Mouse (Mus musculus) frontal cortex, adult (tissue): ENCODE data around the gene Mettl3.
A peak's percentile ranks its signal among the peaks of the same experiment; 100 is the strongest.

Source experiments
- ATAC-seq: cut with Nextera tagmentation; 2 replicates; pipeline ENCODE4 v1.9.2; 2017; ENCODE audit warnings: mild to moderate bottlenecking, moderate library complexity, mixed read lengths; ENCODE audit not compliant: low TSS enrichment

The Mettl3 gene

DNA sequence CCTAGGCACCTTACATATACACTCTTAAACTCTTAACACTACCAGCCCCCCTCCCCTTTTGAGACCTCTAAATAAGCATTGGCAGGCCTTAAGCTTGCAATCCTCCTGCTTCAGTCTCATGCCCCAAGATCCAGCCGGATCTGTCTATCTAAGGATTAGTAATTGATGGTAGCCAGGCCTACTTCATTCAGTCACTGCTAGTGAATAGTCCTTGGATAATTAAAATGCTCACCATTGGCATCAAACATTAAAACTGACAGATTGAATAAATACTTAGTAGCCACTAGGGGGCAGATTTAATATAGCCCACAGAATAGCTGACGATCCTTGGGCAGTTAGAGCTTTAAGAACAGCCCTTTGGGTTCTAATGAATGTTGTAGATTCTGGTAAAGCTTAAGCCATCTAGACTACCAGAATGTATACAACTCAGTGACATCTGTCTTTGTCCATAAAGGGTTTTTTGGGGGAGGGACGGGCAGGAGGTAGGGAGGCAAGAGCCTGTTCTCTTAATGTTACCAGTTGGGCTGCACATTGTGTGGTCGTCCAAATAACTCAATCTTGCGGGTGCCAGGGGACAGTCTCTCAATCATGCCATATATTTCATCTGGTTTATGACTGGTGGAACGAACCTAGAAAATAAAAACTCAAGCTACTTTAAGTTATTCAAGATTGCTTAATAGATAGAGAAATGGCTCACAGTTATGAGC lies 9.2 kb downstream of the Mettl3 start:
- peak; percentile 71 for ATAC-seq

DNA sequence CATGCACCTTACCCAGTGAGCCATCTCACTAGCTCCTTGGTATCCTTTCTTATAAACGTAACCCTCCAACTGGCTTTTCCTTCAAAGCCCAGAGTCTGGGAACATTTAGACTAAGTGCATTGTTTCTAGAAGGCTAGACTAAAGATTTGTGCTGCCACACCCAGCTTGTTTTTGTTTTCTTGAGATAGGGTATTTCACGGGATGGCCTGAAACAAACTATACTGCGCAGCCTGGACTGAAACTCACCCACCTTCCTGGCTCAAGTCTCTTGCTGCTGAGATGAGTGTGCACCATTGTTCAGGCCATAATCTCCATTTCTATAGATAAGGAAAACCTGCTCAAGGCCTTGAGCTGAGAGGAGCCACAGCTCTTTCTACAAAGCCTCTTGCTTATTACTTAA lies 20.7 kb downstream of the Mettl3 start:
- ATAC-seq = no peak

DNA sequence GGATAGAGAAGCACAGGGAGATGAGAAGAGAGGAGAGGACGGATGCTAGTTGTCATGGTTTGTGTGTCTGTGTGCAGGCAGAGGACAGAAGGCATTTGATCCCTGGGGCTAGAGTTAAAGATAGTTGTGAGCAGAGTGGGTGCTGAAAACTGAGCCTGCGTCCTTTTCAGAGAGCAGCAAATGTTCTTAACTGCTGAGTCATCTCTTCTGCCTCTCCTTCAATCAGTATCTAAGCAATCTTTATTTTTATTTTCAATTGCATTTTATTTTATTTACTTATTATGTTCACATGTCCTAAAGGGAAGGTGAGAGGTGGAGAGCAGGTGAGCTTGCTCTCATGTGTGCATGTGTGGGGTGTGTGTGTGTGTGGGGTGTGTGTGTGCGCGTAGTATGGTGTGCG lies 21.3 kb downstream of the Mettl3 start:
- no peak for ATAC-seq

DNA sequence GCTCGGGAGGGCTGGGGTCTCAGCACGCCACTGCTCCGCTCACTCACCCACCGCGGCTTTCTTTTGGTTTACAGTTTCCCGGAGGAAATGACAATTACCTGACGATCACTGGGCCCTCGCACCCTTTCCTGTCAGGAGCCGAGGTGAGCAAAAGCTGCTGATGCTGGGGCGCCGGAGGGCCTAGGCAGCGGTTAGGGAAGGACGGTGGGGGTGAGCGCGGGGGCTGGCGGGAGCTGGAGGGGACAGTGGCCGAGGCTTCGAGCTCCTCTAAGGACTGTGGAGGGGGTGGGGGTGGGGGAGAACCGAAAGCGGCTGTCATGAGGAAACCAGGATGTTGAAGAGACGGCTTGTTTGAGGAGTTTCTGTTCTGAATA lies 25.2 kb downstream of the Mettl3 start:
- no peak; the same call in 1 of the 2 replicates for ATAC-seq

DNA sequence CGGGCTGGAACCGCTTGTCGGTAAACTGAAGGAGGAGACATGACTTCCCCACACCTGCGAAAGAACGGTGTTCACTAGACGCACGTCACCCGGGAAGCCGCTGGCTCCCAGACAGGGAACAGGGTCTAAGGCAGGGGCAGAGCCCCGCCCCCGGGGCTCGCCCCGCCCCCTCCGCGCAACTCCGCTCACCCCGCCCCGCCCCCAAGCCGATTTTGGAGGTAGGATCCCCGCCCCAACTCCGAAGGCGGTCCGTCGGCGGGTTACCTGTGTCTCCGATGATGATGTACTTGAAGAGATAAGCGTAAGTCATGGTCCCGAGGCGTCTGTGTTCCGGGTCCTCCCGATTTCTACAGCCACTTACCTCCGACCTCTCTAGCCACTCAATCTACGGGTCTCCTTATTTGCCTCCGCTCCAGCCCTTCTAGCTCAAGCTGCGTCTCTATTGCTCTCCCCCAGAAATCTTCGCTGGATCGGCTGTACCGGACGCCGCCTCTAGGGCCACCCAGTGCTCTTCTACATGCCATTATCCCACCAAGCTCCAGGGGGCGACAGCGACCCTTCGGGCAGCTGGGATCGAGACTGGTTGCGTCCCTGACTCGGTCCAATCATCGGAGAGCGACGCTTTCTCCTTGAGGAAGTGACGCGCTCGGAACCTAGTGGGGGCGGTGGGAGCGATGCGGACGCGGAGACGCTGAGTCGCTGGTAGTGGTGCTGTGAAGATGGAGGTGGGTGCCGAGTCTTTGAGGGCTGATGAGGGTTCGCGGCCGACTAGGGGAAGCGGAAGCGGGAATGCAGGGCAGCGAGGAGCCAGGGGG lies 25.8 kb downstream of the Mettl3 start, which contains the start of the genes Tox4 and Rab2b:
Gene Tox4, plus strand, starts transcription at position 215 of the 815 bp plus-strand sequence.
Gene Rab2b, minus strand, starts transcription at position 614 of the 815 bp plus-strand sequence.
- peak; percentile 98 for ATAC-seq

DNA sequence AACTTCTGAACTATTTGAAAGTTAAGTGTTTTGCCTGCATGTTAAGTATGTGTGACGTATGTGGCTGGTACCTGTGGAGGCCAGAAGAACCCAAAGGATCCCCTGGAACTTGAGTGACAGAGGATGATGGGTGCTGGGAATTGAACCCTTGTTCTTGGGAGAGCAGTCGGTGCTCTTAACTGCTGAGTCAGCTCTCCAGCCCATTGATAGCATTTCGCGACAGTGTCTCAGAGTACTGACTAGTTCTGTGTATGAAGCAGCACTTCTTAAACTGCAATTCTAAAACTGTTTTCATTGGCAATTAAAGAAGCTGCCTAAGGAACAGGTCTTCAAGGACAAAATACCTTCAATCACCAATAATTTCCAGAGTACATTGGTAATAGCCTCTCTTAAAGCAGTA lies 27.7 kb downstream of the Mettl3 start:
- no peak for ATAC-seq

DNA sequence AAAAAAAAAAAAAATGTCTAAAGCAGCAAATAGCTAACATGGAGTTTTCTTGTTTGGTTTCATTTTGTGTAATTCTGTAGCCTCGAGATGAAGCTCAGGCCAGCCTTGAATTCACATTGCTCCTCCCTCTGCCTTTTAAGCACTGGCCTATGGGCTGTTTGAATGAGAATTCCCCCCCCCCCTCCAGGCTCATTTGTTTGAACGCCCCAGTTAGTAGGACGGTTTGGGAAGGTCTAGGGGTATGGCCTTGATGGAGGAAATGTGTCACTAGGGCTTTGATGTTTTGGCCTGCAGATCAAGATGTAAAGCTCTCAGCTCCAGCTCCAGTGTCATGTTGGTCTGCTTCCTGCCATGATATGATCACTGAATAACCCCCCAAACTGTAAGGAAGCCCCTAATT lies 32.1 kb downstream of the Mettl3 start:
- ATAC-seq = no peak

DNA sequence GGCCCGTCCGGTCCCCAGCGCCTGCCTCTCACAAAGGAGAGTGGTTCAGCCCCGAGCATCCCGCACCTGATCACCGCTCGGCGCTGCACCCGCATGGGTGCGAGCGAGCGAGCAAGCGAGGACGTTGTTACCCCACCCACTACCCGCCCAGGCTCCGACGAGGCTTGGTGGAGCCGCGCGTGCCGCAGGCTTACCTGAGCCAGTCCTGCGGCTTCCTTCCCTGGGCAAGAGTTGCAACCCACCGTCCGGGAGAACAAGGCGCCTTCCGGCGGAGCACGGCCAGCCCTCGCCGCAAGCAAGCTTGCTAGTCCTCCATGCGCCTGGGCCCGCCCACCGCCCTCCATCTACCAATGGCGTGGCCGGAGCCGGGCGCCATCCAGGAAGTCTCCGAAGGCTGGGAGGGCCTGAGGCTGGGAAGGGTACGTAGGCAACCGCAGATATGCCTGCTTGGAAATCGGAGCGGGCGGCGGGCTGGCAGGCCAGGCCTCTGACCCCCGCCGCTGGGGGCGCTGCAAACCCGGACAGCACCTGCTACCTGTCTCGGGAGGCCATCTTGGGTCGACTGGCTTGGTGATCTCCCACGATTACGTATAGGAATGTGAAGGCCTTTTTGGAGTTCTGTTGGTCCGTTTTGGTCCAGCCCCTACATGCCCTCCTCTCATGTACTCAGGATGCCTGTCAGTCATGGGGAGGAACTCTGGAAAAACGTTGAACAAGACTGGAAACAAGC lies 47.3 kb downstream of the Mettl3 start, which contains the start of gene Chd8:
Gene Chd8, minus strand, starts transcription at position 297 of the 730 bp plus-strand sequence.
- peak; percentile 98 for ATAC-seq

DNA sequence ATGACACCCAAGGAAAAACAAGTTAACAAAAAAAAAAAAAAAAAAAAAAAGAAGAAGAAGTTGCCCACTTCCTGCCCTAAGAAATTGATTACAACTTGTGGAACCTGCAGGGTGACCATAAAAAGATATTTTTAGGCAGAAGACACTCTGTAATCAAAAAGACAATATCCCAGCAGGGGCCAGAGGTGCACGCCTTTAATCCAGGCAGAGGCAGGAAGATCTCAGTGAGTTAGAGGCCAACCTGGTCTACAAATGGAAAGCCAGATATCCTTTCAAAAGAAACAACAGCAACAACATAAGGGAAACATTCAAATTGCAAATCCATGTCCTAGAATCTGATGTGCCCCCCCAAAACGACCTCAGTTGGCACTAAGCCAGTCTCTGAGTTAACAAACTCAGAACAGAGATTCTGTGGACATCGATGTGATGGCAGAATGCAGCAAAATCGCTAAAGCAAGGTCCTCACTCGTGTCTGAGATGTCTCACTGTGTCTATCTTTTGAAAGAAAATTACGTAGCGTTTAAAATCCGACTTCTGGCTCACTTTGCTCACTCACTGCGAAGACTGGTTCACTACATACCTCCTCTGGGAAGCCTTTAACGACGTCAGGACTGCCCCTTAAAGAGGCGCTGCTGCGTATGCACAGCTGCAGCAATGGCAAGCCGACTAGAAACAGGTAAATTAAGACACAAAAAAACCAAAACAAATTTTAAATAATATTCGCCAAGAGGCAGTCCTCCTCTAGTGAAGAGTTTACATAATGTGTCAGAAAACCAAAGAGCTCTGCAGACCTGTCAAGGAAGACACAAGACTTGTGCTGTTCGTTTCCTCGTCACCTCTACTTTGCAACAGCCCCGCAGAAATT lies 48.4 kb downstream of the Mettl3 start:
- ATAC-seq = no peak

DNA sequence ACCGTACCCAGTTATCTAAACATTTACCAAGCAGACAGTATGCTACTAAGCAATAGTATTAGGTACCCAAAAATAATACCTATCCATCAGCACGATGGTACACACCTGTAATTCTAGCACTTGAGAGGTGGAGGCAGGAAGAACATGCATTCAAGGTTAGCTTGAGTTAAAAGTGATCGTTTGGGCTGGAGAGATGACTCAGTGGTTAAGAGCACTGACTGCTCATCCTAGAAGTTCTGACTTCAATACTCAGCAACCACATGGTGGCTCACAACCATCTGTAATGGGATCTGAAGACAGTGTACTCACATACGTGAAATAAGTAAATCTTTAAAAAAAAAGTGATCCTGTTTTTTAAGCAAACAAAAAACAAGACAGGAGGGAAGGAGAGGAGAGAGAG lies 58.8 kb downstream of the Mettl3 start:
- no peak for ATAC-seq
